Mouse (Mus musculus) testis, postnatal 14 days (tissue): ENCODE results near the gene Tnfrsf13c.
A peak's percentile ranks its signal among the peaks of the same experiment; 100 is the strongest.
"Not testable (repeated sequence)": the region's sequence is repeated elsewhere in the genome, so short reads cannot be mapped to it uniquely, and the experiment has no call there.

Experiments
- DNase-seq: peaks from one replicate; pipeline ENCODE4 v3.0.0; 2021; ENCODE audit warnings: low spot score

Tnfrsf13c gene

DNA sequence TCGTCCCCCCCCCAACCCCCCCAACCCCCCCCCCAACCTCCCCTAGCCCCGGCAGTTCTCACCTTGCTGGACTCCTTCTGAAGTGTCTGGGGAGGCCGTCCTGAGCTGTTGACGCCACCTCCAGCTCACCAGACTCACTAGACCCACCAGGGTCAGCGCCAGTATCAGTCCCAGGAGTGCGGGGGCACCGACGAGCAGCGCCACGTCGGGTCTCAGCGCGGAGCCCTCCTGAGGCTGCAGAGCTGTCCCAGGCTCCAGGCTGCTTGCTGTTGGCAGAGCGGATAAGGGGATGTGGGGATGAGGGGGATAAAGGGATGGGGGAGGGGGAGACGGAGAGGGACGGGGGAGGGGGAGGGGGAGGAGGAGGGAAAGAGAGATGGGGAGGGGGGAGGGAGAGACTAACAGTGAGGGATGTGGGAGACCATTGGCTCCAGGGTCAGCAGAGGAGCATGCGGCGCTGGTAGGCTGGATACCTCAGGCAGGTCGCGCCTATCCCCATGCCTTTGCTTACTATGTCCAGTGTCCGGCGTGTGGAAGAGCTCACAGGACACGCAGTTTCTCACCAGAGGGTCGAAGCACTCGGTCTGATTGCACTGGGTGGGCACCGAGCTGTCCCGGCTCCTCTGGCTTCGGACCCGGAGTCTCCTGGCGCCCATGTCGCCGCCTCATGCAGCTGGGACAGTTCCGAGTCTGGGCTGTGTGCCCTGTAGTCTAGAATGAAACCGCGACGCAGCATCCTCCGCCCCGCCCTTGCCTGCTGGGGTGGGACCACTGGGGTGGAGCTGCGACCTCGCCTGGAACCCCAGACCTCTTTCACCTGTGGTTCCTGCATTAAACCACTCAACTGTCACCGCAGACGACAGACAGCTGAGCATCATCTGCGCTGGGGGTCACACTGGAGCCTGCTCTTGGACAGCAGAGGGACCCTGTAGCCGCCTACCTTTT is at the start of gene Tnfrsf13c:
TSS of gene Tnfrsf13c (minus strand) at position 713 of the 945 bp plus-strand sequence.
- no peak for DNase-seq

GRCm38 (mm10) chr15:82272295-82272694 is 48.1 kb upstream of the Tnfrsf13c start:
- DNase-seq: no peak

DNA sequence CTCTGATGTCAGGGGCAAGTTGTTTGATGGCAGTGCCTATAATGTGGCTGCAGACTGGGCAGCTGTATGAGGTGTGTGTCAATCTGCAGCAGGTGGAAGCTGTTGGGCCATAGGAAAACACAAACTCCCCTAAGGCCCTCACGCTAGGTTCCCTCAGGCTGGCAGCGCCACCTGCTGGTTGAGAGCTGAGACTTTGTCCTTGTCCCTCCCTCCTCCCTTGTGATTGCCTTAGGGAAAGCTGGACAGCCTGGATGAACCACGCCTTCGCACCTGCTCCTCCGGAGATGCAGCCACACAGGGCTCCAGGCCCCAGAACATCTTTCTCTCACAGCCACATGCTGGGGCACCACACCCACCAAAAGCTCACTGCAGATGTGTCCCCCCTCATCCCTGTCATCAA is 47.0 kb upstream of the Tnfrsf13c start:
- DNase-seq: peak; percentile 39

DNA sequence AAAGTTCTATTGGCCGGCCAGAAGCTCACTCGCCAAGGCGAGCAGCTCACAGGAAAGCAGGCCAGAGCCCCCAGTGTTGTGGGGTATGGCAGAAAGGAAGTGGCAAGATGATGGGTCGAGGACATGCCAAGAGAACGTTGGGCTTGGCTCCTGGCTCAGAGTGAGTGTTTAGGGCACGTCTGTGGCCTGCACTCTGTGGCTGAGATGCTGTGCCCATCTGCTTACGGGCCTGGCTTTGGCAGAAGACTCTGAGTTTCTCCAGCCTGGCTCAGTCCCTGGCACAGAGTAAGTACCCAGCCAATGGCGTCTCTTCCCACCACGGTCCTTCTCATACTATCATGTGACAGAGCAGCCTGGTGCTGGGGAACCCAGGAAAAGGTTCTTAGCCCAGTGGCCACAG is 44.6 kb upstream of the Tnfrsf13c start:
- no peak for DNase-seq

- no peak for DNase-seq
These were observed 44.0 kb upstream of the Tnfrsf13c start for GRCm38 (mm10) chr15:82268185-82268584.

- DNase-seq: peak; percentile 41
These were observed 42.2 kb upstream of the Tnfrsf13c start for GRCm38 (mm10) chr15:82266356-82266755.

GRCm38 (mm10) chr15:82259510-82259909 is 35.3 kb upstream of the Tnfrsf13c start:
- DNase-seq: peak; percentile 80

- no peak for DNase-seq
These were observed 31.8 kb upstream of the Tnfrsf13c start for GRCm38 (mm10) chr15:82255944-82256383.

DNA sequence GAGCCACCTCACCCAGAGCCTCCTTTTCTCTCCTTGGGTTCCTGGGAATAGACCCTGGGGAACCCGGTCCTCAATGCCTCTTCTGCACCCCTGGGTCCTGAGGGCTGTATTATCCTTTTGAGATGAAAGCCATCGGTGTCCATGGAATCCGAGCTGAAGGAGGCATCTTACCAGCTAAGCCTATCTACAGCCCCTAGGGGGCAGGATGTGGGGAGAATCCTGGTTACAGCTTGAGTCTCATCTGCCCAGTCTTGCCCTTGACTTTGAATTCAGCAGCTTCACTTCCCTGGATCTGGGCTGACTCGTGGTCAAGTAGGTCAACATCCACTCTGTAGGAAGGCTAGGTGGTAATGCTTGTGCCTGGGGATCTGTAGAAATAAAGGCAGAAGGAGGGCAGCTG is 31.1 kb upstream of the Tnfrsf13c start:
- DNase-seq: no peak

GRCm38 (mm10) chr15:82252097-82252496 is 27.9 kb upstream of the Tnfrsf13c start, which contains the start of gene 1500009C09Rik:
TSS of gene 1500009C09Rik (plus strand) at chr15:82252397.
- DNase-seq: no peak

DNA sequence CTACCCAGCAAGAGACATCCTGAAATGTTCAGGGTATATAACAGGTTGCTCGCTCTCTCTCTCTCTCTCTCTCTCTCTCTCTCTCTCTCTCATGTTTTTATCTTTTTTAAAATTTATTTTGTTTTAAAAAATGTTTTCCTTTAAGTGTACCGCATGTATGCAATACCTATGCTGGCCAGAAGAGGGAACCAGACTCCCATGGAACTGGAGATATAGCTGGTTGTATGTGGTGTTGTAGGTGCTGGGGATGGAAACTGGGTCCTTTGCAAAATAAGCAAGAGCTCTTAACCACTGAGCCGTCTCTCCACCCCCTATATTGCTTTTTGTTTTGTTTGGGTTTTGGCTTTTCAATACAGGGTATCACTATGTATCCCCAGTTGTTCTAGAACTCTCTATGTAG is 27.4 kb upstream of the Tnfrsf13c start:
- no peak for DNase-seq

- peak; percentile 83 for DNase-seq
These were observed 23.1 kb upstream of the Tnfrsf13c start for GRCm38 (mm10) chr15:82247131-82247776.

DNA sequence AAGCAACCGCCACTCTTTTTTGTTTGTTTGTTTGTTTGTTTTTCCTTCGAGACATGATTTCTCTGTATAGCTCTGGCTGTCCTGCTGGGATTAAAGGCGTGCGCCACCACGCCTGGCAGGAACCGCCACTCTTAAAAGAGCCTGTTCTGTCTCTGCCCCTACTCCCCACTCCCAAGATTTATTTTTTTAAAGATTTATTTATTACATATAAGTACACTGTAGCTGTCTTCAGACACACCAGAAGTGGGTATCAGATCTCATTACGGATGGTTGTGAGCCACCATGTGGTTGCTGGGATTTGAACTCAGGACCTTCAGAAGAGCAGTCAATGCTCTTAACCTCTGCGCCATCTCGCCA is 20.6 kb upstream of the Tnfrsf13c start:
- DNase-seq: not testable (repeated sequence)

- peak; percentile 94 for DNase-seq
These were observed 20.1 kb upstream of the Tnfrsf13c start, which contains the start of gene Cenpm for GRCm38 (mm10) chr15:82244115-82244804. TSS of gene Cenpm (minus strand) at chr15:82244748.

GRCm38 (mm10) chr15:82243742-82244114 is 19.6 kb upstream of the Tnfrsf13c start:
- DNase-seq: no peak

- DNase-seq: no peak
These were observed 19.1 kb upstream of the Tnfrsf13c start for GRCm38 (mm10) chr15:82243311-82243710.

GRCm38 (mm10) chr15:82236565-82236964 is 12.4 kb upstream of the Tnfrsf13c start:
- DNase-seq: peak; percentile 70

- DNase-seq: no peak
These were observed 11.5 kb upstream of the Tnfrsf13c start for GRCm38 (mm10) chr15:82235661-82236060.

DNA sequence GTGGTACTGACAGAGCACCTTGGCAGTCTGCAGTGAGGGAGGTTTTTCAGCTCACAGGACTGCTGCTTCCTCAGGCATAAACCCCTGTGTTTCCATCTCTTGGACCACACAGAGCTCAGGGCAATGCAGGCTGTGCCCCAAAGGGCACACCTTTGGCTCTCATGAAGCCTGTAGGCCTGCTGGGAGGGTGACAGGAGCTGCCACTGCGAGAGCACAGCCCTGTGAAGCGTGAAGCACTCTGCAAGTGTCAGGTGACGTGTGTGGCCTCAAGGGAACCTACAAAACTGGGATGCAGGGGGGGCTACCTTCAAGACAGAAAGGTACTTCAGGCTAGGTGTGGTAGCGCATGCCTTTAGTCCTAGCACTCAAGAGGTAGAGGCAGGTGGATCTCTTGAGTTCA is 8.5 kb upstream of the Tnfrsf13c start:
- DNase-seq: no peak

GRCm38 (mm10) chr15:82231591-82232378 is 7.6 kb upstream of the Tnfrsf13c start:
- DNase-seq: no peak

- no peak for DNase-seq
These were observed 6.9 kb upstream of the Tnfrsf13c start for GRCm38 (mm10) chr15:82231100-82231499.
